Mouse (Mus musculus): Measurements from ENCODE around the gene Tbc1d4. TPM values are rescaled to one million over a fixed set of nuclear protein-coding genes. Genes with fewer than 3 reads are reported as not detected.
"Not testable (repeated sequence)": the region's sequence is repeated elsewhere in the genome, so short reads cannot be mapped to it uniquely, and the experiment has no call there.

Tbc1d4 gene
- total RNA-seq, 2 experiments from 2014 or later, result 22.1 to 26.2 TPM

DNA sequence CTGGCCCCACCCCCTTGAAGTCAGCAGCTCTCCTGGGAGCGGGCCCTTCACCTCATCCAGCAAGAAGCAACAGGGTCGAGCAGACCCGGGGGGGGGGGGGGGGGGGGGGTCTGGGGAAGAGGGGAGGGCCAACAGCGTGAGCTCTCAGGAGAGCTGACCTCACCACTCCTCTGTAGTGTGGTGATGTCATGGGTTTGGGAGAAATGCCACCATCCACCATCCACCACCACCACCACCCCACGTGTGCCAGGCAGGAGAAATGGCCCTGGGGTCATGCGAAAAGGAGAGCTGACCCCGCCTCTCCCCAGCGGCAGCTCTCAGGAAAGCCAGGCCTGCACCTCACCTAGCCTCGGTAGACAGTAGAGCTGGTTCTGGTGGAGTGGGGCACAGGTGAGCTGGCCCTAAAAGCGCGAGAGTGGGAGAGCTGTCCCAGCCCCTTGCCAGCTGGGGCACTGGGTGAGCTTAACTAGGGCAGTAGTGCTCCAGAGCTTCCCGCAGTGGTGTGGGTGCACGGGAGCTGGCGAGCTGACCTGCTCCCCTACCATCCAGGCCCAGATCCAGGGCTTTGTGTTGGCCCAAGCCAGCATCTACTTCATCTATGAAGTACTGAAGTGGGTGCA, 11.8 kb downstream of the Tbc1d4 start:
- intact Hi-C loops (cut with DNase I; ENCODE audit: low total_unique reads), result no loop called here
- no peak for DNase-seq

DNA sequence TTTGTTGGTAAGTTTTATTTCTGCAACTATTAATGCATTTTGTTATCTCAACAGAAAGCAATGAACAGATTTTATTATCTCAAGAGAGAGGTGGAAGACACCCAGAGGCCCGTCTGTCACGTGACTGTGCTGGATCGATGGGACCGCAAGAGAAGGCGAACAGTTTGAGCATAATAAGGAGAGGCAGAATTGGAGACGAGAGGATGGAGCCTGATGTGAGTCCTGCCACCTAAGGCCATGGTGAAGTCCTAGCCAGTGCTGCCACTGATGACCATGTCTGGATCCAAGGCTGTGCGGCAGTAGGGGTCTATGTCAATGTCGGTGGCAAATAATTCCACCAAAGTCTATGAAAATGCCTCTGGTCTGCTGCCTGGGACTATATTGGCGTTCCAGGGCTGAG, 12.3 kb downstream of the Tbc1d4 start:
- intact Hi-C loops (cut with DNase I; ENCODE audit: low total_unique reads), result no loop called here
- no peak for DNase-seq

DNA sequence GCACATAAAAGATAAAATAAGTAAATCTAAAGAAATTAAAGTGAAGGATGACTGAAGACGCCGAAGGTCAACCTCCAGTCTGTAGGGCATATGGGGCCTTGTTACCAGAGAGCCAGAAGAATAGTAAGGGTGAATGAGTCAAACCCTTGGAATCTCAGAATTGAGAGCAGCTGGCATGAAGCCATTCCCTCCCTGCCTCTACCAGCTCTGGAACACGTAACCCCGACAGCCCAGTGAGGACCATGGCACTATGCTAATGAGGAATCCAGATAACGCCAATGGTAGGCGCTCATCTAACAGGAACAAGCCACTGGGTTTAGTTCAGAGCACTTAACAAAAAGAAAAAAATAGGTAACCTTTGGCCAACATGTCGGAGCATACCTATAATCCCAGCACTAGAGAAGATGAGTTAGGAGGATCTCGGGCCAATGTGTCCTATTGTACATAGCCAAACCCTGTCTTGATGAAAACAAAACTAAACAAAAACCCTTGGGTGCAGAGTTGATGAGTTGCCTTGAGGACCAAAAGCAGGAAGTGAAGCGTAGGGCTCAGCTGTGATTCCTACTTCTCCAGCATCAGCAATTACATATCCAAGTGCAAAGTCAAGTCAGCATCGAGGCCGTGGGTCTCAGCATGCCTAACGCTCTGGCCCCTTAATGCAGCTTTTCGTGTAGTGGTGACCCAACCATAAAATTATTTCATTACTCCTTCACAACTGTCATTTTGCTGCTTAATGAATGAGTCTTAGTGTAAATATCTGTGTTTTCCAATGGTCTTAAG, 13.5 kb downstream of the Tbc1d4 start:
- intact Hi-C loops (cut with DNase I; ENCODE audit: low total_unique reads), result no loop called here
- DNase-seq, result no peak

DNA sequence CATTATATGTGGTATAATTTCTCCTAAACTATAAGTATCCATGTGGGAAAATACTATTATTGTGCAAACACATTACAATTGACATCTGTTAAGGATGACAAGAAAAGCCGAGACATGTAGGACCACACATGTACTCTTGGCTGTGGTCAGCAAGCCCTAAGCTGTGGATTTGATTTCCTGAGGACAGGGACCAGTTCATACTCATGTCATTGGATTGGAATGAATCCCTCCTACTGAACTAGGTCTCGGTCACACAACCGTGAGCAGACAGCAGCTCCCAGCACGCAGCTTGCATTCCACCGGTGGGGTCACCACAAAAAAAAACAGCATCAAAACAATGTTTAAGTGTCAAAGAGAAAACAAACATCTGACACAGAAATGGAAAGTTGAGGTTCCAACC, 15.0 kb downstream of the Tbc1d4 start:
- intact Hi-C loops (cut with DNase I; ENCODE audit: low total_unique reads), result no loop called here

DNA sequence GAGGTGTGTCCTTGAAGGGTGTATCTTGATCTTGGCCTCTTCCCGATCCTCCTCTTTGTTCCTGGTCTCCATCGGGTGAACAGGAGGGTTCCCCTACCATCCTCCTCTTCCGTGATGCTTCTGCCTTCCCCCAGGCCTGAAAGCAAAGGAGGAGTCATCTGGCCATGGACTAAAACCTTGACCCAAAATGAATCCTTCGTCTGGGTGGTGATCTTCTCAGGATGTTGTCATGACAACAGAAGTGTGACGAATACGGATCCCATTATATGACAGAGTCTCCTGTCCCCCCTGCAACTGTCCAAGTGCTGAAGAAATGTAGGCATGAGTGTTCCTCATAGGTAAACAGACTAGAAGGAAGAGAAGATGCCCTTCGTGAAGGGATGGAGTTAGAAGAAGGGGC, 15.7 kb downstream of the Tbc1d4 start:
- intact Hi-C loops (cut with DNase I; ENCODE audit: low total_unique reads), result no loop called here
- DNase-seq, result no peak

More for the DNA sequence above, 15.0 kb downstream of the Tbc1d4 start:
- no peak for DNase-seq

DNA sequence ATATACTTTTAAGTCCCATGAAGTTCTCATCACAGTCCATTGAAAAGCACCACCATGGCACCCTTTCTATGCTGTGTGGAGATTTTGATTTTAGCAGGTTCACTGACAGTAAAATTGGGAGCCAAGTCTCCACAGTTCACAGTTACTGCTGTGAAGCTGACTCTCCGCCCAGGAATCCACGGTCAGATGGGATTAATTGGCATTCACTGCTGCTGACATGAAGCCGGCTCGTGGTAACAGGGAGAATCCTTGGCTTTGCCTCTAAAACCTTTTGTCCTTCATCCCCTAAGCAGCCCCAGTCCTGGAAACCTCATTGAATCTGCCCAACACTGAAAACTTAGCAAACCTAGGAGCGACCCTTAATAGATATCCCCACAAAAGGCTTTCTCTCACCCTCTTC, 17.9 kb downstream of the Tbc1d4 start:
- intact Hi-C loops (cut with DNase I; ENCODE audit: low total_unique reads), result no loop called here
- DNase-seq, result peak; percentile 10

DNA sequence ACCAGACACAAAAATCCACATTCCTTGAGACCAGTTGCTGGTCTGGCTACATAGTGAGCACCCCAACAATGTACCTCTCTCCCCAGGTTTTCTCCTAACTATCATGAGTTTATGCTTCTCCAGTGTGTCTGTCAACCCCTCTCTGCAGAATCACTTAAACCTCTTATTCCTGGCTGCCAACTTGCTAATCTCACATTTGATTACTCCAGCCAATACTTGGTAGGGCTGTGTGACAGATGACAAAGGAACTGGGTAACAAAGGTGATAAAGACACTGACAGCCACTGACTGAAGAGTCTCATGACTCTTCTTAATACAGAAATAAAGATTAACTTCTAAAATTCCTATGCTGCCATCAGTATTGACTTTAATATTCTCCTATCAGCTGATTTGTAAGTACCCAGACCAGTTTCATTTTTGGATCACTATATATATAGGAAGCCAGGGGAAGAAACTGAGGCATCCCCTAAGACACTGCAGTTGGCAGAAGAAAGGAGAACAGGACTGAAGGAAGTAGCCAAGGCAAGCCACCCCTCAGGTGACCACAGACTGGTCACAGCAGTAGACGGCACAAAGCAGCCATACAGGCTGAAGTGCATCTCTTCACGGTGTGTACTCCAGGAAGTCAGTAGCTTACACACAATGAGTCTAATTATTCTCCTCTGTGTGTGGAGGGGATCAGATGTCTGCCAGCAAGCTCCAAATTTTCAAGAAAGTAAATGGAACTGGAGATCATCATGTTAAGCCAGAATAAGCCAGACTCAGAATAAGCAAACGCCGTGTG, 20.6 kb downstream of the Tbc1d4 start:
- DNase-seq; intact Hi-C loops (cut with DNase I; ENCODE audit: low total_unique reads): not testable (repeated sequence)

DNA sequence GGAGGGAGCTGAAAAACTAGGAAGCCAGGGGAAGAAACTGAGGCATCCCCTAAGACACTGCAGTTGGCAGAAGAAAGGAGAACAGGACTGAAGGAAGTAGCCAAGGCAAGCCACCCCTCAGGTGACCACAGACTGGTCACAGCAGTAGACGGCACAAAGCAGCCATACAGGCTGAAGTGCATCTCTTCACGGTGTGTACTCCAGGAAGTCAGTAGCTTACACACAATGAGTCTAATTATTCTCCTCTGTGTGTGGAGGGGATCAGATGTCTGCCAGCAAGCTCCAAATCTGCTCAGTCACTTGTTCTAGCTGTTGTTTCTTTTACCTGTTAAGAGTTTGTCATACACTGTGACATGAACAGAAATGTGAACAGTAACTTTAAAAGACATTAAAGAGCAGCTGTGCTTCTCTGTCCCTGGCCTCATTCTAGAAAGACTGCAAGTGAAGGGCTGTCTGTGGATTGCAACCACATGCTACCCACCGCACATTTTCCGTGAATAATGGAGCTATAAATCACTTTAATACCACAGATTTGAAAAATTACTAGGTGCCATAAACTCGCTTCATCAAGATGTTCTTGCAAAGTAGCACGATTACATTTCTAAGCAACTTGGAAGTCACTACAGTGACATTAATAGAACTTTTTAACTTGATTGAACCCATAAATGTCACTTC, 21.5 kb downstream of the Tbc1d4 start:
- DNase-seq; intact Hi-C loops (cut with DNase I; ENCODE audit: low total_unique reads): not testable (repeated sequence)

DNA sequence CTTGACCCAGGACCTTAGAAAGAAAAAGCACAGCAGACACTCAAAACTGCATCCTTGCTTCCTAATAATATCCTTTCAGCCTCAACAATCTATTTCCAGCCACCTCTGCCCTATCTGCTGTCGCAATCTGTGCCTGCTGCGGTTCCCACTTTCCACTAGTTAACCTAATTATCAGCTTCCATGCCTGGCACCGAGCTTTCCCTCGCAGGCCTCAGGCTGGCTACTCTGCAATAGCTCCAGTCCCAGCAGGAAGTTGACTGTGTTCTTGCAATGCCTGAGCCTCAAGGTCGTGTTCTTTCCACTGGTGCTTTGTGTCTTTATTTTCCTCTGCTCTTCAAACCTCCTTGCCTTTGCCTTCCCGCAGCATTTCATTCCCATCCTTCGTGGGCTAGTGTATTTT, 22.9 kb downstream of the Tbc1d4 start:
- peak; percentile 19 for DNase-seq
- intact Hi-C loops (cut with DNase I; ENCODE audit: low total_unique reads), result no loop called here

DNA sequence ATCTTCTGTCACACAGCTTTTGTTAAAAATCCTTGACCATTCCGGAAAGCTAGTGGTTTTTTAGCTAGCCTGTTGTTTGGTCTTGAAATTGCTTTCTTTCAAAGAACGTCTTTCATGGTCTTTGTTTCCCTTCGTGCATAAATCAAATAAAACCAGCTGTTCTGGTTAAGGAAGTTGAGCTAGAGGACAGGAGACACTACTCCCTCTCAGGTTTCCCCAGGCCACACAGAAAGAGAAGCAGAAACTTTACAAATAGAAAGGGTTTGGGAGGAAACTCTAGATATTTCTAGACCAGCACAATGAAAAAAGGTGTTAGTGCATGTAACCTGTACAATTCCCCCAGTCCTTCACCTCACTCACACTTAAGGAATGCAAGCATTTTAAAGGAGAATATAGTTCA, 33.3 kb downstream of the Tbc1d4 start:
- intact Hi-C loops (cut with DNase I; ENCODE audit: low total_unique reads), result no loop called here
- DNase-seq, result no peak

DNA sequence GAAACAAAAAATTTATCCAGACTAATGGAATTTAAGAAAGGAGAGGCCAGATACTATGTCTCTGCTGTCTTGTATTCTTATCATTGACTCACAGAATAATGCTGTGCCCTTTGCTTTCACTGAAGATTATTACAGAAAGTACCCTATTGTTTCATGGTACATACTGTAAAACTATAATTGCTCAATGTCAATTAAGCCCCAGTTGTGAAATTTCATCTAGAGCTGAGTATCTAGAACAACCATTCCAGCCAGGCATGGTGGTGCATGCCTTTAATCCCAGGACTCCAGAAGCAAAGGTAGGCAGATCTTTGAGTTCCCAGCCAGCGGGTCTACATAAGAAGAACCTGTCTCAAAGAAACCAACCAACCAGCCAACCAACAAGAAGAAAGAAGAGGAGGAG, 34.5 kb downstream of the Tbc1d4 start:
- intact Hi-C loops (cut with DNase I; ENCODE audit: low total_unique reads), result no loop called here

DNA sequence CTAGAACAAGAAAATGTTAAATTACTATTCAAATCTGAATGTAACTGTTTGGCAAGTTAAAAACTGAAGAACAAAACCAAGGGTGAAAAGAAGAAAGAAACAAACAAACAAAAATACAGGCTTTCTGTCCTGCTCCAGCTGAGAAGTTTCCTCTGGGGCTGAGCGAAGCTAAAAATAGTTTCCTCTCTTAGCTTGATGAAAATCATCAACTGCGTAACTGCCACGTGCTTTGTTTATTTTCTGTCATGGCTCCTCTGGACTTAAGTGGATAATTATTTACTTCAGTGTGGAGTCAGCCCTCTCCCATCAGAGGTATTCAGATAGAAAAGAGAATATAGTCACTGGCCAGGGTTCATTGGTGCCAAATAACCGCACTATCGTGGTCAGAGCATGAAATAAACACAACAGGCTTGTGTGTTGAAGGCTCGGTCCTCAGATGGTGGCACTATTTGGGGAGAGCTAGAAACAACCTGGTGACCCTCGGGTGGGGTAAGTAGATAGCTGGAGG, 35.8 kb downstream of the Tbc1d4 start:
- DNase-seq, result no peak
- intact Hi-C loops (cut with DNase I; ENCODE audit: low total_unique reads), result no loop called here

More for the DNA sequence above, 34.5 kb downstream of the Tbc1d4 start:
- DNase-seq, result no peak

DNA sequence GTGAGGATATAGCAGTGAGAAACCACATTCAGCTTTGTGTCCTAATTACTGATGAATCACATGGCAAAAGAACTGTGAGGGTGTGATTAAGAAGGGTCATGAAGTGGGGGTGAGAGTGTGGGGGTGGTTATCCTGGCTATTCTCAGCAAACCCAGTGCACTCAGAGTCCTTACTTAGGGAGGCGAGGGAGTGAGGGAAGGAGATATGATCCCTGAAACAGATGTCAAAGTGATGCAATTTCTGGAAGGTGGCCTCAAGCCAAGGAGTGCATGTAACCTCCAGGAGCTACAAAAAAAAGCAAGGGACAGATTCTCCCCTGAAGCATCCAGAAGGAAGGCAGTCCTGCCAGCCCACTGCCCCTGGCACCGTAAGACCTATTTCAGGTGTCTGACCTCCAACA, 40.2 kb downstream of the Tbc1d4 start:
- DNase-seq, result peak; percentile 80
- intact Hi-C loops (cut with DNase I; ENCODE audit: low total_unique reads), result no loop called here

DNA sequence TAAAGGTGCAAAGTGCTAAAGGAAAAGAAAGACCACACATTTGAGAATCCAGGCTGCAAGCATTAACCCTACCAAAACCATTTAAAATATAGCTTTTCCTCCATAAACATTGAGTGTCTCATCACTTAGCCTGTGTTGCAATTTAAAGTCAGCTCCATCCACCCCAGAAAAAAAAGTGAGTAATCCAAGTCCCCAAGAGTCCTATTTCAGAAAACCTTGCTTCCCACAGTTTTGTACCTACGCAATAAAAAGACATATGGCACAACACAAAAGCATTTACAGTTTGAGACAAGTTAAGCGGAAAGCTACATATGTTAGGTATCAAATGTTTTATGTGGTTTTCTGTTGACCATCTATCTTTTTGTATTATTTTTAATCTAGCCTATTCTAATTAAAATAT, 42.3 kb downstream of the Tbc1d4 start:
- intact Hi-C loops (cut with DNase I; ENCODE audit: low total_unique reads), result no loop called here
- DNase-seq, result no peak

DNA sequence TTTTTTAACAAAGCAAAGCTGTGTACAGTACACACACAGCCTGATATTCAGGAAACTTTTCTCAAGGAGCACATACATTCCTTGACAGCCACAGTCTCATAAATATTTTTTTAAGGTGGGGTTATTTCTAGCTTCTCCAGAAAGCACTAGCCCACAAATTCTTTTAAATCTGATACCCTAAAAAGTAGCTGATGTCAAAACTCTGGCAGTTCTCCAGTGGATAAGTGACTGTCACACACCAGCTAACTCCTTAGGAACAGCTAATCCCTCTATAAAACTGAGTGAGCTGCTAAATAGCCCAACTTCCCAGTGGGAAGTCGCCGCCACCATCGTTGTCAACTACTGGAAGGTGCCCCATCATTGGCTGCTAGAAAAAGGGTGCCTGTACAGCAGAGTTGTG, 43.3 kb downstream of the Tbc1d4 start:
- intact Hi-C loops (cut with DNase I; ENCODE audit: low total_unique reads), result no loop called here
- no peak for DNase-seq

DNA sequence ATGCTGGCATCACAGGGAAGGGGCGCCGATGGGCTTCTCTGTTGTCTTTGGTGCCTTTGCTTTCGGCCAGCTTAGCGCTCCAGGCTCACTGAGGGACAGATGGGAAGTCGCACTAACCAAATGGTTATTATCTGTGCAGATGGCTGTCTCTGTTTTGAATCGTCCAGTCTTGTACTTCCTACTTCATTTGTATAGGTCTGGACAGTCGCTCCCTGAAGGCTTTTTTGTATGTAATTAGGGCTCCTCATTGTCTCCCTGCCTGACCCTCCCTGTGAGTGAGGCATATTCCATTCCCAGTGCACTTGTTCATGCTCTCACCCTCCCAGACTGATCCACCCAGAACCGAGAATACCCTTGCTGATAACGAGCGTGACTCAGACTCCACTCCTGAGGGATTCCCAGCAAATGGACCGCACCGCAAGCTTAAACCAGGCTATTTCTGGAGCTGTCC, 47.7 kb downstream of the Tbc1d4 start:
- no peak for DNase-seq
- intact Hi-C loops (cut with DNase I; ENCODE audit: low total_unique reads), result no loop called here

DNA sequence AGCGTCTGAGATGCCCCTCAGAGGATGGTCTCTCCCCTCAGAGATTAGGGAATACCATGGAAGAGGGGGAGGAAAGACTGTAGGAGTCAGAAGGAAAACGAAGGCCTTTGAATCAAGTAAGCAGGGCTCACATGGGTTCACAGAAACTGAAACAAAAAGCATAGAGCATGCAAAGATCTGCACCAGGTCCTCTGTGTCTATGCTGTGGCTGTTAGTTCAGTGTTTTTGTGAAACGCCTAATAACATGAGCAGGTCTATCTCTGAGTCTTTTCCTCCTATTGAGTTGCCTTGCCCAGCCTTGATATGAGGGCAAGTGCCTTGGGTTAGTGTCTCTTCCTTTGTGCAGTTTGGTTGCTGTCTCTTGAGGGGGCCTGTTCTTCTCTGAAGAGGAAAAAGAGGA, 49.5 kb downstream of the Tbc1d4 start:
- intact Hi-C loops (cut with DNase I; ENCODE audit: low total_unique reads), result no loop called here
- DNase-seq, result no peak

DNA sequence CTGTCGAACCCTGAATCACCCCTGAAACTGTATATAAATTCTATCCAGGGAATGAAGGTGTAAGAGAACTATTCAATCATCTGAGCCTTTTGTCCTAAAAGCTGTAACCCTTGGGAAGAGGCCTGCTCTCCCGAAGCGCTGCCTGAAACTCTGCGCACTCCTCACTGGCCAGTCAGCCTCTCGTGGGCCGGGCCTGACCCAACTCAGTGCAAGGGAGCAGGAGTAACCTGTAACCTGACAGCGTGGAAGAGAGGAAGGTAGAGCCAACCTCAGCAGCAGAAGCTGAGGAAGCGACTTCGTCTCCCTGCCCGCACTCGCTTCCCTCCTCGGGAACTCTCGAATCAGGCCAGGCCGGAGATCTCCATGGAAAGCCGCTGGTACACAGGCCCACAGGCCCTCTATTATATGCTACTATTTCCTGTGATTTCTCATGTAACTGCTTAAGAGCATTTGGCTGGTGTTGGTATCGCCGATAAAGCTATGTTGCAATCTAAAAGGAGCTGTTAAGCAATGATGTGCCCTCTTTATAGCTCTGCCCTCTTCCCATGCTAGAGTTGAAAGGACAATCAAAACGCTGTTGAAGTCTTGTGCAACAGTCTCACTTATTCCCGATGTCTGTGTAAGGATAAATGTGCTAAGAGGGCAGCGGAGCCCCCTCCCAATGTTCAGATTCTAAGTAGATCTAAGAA, 60.0 kb downstream of the Tbc1d4 start:
- DNase-seq, result no peak
- intact Hi-C loops (cut with DNase I; ENCODE audit: low total_unique reads), result no loop called here

DNA sequence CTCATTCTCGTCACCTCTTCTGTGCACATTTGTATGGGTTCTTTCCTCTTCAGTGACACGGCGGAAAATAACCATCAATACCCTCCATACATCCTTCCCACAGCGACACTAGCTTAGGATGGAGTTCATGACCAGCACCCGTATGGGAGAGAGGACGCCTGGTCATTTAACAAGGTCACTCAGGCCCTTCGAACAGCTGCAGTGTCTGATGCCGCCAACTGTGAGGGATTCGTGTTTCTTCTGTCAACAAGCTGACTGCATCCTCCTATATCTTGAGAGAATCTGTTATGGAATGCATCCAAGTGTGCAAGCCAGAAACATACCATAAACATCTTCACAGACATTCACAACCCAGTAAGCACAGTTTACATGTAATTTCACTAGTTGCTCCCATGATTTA, 67.1 kb downstream of the Tbc1d4 start:
- intact Hi-C loops (cut with DNase I; ENCODE audit: low total_unique reads), result no loop called here
- DNase-seq, result no peak

Measured in gastrocnemius, postnatal 14 days (tissue).